Mouse (Mus musculus): ENCODE results near the gene Atox1. TPM values are rescaled to one million over a fixed set of nuclear protein-coding genes. Genes with fewer than 3 reads are reported as not detected.

Gene Atox1
- polyA plus RNA-seq, 1 experiment from 2014 or later = 201 TPM

GRCm38 (mm10) chr11:55453640-55454039 is 7.4 kb downstream of the Atox1 start:
- WGBS (ENCODE audit: insufficient replicate concordance) = 55% methylated on average over 4 of the region's 4 CpGs
- ATAC-seq (ENCODE audit: insufficient read depth) = no peak
- H3K36me3 ChIP-seq (replicated peaks) = peaks cover 42% of the 10 kb centered on the region

GRCm38 (mm10) chr11:55450311-55450710 is 10.7 kb downstream of the Atox1 start:
- Histone ChIP-seq H3K4me1 (replicated peaks) (peaks cover 12% of the 10 kb centered on the region), H3K27me3 (no peaks in the 10 kb centered on the region), H3K36me3 (replicated peaks) (peaks cover 57% of the 10 kb centered on the region), H3K4me2 (no peak overlapping the region), H3K9me3 (replicated peaks) (no peaks in the 10 kb centered on the region), H3K27ac (replicated peaks) (no peak overlapping the region), H3K9ac (no peak overlapping the region), H3K4me3 (replicated peaks) (no peak overlapping the region)
- WGBS (ENCODE audit: insufficient replicate concordance) = 51% methylated on average over 4 of the region's 4 CpGs
- ATAC-seq (ENCODE audit: insufficient read depth) = no peak

More at GRCm38 (mm10) chr11:55453640-55454039, 7.4 kb downstream of the Atox1 start:
- no peak overlapping the region for H3K4me3 ChIP-seq (replicated peaks)
- H3K27me3 ChIP-seq = no peaks in the 10 kb centered on the region
- H3K9ac ChIP-seq = no peak overlapping the region
- no peak overlapping the region for H3K4me2 ChIP-seq
- no peak overlapping the region for H3K27ac ChIP-seq (replicated peaks)
- H3K4me1 ChIP-seq (replicated peaks) = peaks cover 34% of the 10 kb centered on the region
- no peaks in the 10 kb centered on the region for H3K9me3 ChIP-seq (replicated peaks)

GRCm38 (mm10) chr11:55449531-55449930 is 11.5 kb downstream of the Atox1 start:
- ATAC-seq (ENCODE audit: insufficient read depth) = no peak
- Histone ChIP-seq H3K36me3 (replicated peaks) (peaks cover 58% of the 10 kb centered on the region), H3K27me3 (no peaks in the 10 kb centered on the region), H3K4me3 (replicated peaks) (no peak overlapping the region), H3K9me3 (replicated peaks) (no peaks in the 10 kb centered on the region), H3K4me1 (replicated peaks) (peaks cover 4% of the 10 kb centered on the region; the same call in 1 of the 2 replicates), H3K4me2 (no peak overlapping the region), H3K27ac (replicated peaks) (no peak overlapping the region), H3K9ac (no peak overlapping the region)
- 43% methylated on average over 7 of the region's 7 CpGs for WGBS (ENCODE audit: insufficient replicate concordance)

- no peak overlapping the region for H3K4me2 ChIP-seq
- no peak overlapping the region for H3K27ac ChIP-seq (replicated peaks)
- 25% methylated on average over 4 of the region's 4 CpGs for WGBS (ENCODE audit: insufficient replicate concordance)
- no peak overlapping the region for H3K4me3 ChIP-seq (replicated peaks)
- peak; percentile 59 for ATAC-seq (ENCODE audit: insufficient read depth)
- H3K36me3 ChIP-seq (replicated peaks) = peaks cover 42% of the 10 kb centered on the region
- H3K4me1 ChIP-seq (replicated peaks) = no peaks in the 10 kb centered on the region; the same call in 1 of the 2 replicates
- H3K27me3 ChIP-seq = no peaks in the 10 kb centered on the region
- H3K9ac ChIP-seq = no peak overlapping the region
- H3K9me3 ChIP-seq (replicated peaks) = no peaks in the 10 kb centered on the region
These were observed 14.5 kb downstream of the Atox1 start for GRCm38 (mm10) chr11:55446579-55446978.

- Histone ChIP-seq H3K4me2 (no peak overlapping the region), H3K27ac (replicated peaks) (no peak overlapping the region), H3K9ac (no peak overlapping the region), H3K36me3 (replicated peaks) (peaks cover 30% of the 10 kb centered on the region), H3K4me1 (replicated peaks) (no peaks in the 10 kb centered on the region; the same call in 1 of the 2 replicates), H3K9me3 (replicated peaks) (no peaks in the 10 kb centered on the region), H3K4me3 (replicated peaks) (no peak overlapping the region), H3K27me3 (no peaks in the 10 kb centered on the region)
- 3% methylated on average over 1 of the region's 1 CpGs for WGBS (ENCODE audit: insufficient replicate concordance)
- ATAC-seq (ENCODE audit: insufficient read depth) = no peak
These were observed 16.3 kb downstream of the Atox1 start for GRCm38 (mm10) chr11:55444772-55445171.

- Histone ChIP-seq H3K27me3 (no peaks in the 10 kb centered on the region), H3K4me1 (replicated peaks) (no peaks in the 10 kb centered on the region), H3K9ac (no peak overlapping the region), H3K9me3 (replicated peaks) (no peaks in the 10 kb centered on the region), H3K4me2 (no peak overlapping the region), H3K4me3 (replicated peaks) (no peak overlapping the region), H3K36me3 (replicated peaks) (no peaks in the 10 kb centered on the region), H3K27ac (replicated peaks) (no peak overlapping the region)
- 62% methylated on average over 5 of the region's 5 CpGs for WGBS (ENCODE audit: insufficient replicate concordance)
- no peak for ATAC-seq (ENCODE audit: insufficient read depth)
These were observed 21.3 kb downstream of the Atox1 start for GRCm38 (mm10) chr11:55439718-55440117.

- ATAC-seq (ENCODE audit: insufficient read depth) = no peak
- H3K9ac ChIP-seq = no peak overlapping the region
- H3K36me3 ChIP-seq (replicated peaks) = no peaks in the 10 kb centered on the region
- H3K27ac ChIP-seq (replicated peaks) = no peak overlapping the region
- no peak overlapping the region for H3K4me3 ChIP-seq (replicated peaks)
- no peaks in the 10 kb centered on the region; the same call in 1 of the 2 replicates for H3K4me1 ChIP-seq (replicated peaks)
- H3K4me2 ChIP-seq = no peak overlapping the region
- H3K27me3 ChIP-seq = no peaks in the 10 kb centered on the region
- WGBS (ENCODE audit: insufficient replicate concordance) = 48% methylated on average over 4 of the region's 4 CpGs
- H3K9me3 ChIP-seq (replicated peaks) = no peaks in the 10 kb centered on the region
These were observed 23.0 kb downstream of the Atox1 start for GRCm38 (mm10) chr11:55438031-55438430.

- H3K36me3 ChIP-seq (replicated peaks) = no peaks in the 10 kb centered on the region
- no peak overlapping the region for H3K4me3 ChIP-seq (replicated peaks)
- no peak overlapping the region for H3K4me2 ChIP-seq
- H3K4me1 ChIP-seq (replicated peaks) = no peaks in the 10 kb centered on the region; the same call in 1 of the 2 replicates
- ATAC-seq (ENCODE audit: insufficient read depth) = no peak
- no peaks in the 10 kb centered on the region for H3K27me3 ChIP-seq
- H3K9ac ChIP-seq = no peak overlapping the region
- WGBS (ENCODE audit: insufficient replicate concordance) = 64% methylated on average over 6 of the region's 6 CpGs
- H3K27ac ChIP-seq (replicated peaks) = no peak overlapping the region
- no peaks in the 10 kb centered on the region for H3K9me3 ChIP-seq (replicated peaks)
These were observed 24.9 kb downstream of the Atox1 start for GRCm38 (mm10) chr11:55436089-55436488.

GRCm38 (mm10) chr11:55432981-55433380 is 28.1 kb downstream of the Atox1 start:
- Histone ChIP-seq H3K9ac (no peak overlapping the region), H3K4me1 (replicated peaks) (peaks cover 8% of the 10 kb centered on the region)
- 25% methylated on average over 3 of the region's 3 CpGs for WGBS (ENCODE audit: insufficient replicate concordance)

GRCm38 (mm10) chr11:55429973-55430372 is 31.1 kb downstream of the Atox1 start:
- ATAC-seq (ENCODE audit: insufficient read depth) = no peak
- 77% methylated on average over 2 of the region's 2 CpGs for WGBS (ENCODE audit: insufficient replicate concordance)
- Histone ChIP-seq H3K9me3 (replicated peaks) (no peaks in the 10 kb centered on the region), H3K4me2 (no peak overlapping the region), H3K27ac (replicated peaks) (no peak overlapping the region), H3K4me3 (replicated peaks) (no peak overlapping the region), H3K27me3 (no peaks in the 10 kb centered on the region), H3K9ac (no peak overlapping the region), H3K36me3 (replicated peaks) (no peaks in the 10 kb centered on the region), H3K4me1 (replicated peaks) (peaks cover 8% of the 10 kb centered on the region)

More at GRCm38 (mm10) chr11:55432981-55433380, 28.1 kb downstream of the Atox1 start:
- Histone ChIP-seq H3K4me2 (no peak overlapping the region), H3K27me3 (no peaks in the 10 kb centered on the region), H3K36me3 (replicated peaks) (no peaks in the 10 kb centered on the region), H3K27ac (replicated peaks) (peak overlapping the region; percentile 38; the same call in 1 of the 2 replicates), H3K4me3 (replicated peaks) (no peak overlapping the region), H3K9me3 (replicated peaks) (no peaks in the 10 kb centered on the region)
- no peak for ATAC-seq (ENCODE audit: insufficient read depth)

- ATAC-seq (ENCODE audit: insufficient read depth) = peak; percentile 51
- Histone ChIP-seq H3K9me3 (replicated peaks) (no peaks in the 10 kb centered on the region), H3K9ac (no peak overlapping the region), H3K27me3 (no peaks in the 10 kb centered on the region), H3K27ac (replicated peaks) (peak overlapping the region; percentile 66), H3K36me3 (replicated peaks) (no peaks in the 10 kb centered on the region), H3K4me2 (peak overlapping the region; percentile 15), H3K4me3 (replicated peaks) (no peak overlapping the region), H3K4me1 (replicated peaks) (peaks cover 13% of the 10 kb centered on the region)
- 35% methylated on average over 16 of the region's 16 CpGs for WGBS (ENCODE audit: insufficient replicate concordance)
These were observed 32.6 kb downstream of the Atox1 start for GRCm38 (mm10) chr11:55428186-55429012.

Measured in liver, embryonic 15.5 days (tissue).